Mouse (Mus musculus): ENCODE results near the gene Celf2.

The Celf2 gene

DNA sequence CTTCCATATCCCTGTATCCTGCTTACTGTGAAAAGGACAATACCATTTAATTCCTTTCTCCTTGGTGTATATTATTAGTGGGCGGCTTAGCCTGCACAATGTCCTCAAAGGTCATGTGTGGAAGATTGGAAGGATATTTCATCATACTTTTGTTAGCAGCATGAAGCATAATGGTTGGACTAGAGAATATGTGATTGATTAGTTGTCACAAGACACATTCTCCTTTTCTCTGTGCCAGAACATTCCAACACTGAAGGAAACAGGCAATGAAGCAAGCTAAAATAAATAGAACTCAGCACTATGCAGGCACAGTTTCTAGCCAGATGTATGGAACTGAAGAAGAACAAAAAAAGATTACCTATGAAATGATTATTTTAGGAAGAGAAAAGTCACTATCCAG, 482.6 kb downstream of the Celf2 start:
- DNase-seq (ENCODE audit: low spot score in 2 of 2): no peak

DNA sequence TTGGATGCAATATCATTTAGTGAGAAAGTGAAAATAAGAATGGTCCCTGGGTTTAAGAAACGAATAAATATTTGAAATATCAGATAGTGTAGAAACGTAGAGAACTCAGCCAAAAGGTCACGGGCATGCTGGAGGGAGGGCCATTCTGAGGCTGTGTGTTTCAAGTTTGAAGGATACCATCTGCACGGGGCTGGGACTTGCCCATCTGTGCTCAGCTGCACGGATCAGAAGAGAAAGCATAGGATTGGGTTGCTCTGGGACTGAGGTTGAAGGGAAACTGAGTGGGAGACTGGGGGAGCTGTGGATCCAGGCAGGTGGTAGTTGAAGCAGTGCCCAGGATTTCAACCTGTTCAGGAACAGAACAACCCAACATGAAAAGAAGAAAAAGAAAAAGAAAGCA, 483.8 kb downstream of the Celf2 start:
- no peak for DNase-seq (ENCODE audit: low spot score in 2 of 2)

DNA sequence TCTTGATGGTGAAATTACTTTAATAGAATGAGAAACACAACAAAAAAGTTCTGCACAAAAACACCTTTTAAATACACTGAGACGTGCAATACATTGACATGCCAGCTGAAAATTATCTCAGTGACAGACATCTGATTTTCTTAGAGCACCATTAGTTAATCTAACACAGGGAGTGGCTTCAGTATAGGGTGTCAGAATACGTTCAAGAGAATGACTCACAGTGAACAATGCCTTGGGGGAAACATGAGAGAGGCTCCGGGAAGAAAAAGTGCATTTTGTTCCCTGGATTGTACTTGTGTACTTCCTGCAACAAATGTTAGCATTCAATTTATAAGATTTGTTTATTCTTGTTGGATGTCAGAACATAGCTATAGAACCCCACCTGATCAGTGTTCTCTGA, 487.2 kb downstream of the Celf2 start:
- DNase-seq (ENCODE audit: low spot score in 2 of 2): no peak

DNA sequence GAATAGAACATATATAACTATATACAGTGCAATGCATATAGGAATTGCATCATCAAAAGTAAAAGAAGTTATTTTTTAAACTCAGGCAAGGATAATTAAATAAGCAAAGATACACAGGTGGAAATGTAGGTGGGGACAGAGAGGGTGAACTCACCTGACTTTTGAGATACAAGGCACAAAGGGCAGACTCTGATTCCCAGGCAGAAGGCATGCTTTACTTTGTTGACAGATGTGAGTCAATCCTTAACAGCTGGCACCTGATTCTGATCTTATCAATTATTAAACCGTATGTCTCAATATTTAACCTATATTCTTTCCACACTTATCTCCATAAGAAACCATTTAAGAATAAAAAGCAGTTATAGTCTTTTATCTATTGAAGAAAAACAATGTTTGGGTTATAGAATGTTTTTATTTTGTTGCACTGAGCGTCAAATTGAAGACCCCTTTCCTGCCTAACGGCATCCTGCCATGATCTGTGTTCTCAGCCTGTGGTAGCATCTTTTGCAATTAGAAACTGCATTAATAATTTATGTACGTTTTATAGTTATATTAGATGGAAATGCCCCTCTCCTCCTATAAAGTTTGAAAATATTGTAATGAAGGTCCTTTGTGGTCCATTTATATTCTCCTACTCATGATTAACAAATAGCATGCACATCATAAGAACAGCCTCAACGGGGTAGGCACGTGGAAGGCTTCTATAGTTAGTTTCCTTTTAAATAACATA, 491.8 kb downstream of the Celf2 start:
- no peak for DNase-seq (ENCODE audit: low spot score in 2 of 2)

DNA sequence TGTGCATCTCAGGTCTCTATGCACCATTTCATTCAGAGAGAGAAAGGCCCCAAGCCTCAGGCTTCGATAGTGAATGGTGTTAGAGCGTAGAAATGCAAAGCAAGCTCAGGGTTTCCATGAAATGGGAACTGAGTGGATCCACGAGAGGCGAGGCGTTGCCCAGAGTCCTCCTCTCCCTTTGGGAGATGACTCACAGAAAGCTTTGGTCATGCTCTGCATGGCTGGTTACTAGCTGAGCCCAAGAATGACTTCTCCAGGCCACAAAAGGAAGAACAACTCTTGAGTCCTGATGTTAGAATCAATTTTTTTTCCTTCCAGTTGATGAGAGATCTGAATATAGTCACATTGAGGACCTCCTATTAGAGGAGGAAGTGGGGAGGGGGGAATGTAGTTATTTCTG, 496.2 kb downstream of the Celf2 start:
- DNase-seq (ENCODE audit: low spot score in 2 of 2): no peak

DNA sequence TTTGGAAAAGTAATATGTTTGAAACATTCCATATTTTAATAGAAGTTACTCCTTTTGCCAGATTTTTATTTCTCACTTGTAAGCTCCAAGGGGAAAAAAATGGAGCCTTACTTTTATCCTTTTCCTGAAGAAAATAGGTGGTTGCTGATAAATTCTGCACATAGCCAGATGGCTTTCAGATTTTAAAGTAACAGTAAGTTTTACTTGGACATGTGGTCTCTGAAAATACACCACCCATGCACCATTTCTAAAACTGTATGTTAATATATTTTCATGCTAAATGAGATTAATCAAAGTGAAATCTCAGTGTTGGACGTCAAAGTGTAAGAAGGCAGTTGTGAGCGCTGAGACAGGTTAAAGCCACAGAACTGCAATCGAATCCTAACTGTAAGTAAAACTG, 502.5 kb downstream of the Celf2 start:
- no peak for DNase-seq (ENCODE audit: low spot score in 2 of 2)

DNA sequence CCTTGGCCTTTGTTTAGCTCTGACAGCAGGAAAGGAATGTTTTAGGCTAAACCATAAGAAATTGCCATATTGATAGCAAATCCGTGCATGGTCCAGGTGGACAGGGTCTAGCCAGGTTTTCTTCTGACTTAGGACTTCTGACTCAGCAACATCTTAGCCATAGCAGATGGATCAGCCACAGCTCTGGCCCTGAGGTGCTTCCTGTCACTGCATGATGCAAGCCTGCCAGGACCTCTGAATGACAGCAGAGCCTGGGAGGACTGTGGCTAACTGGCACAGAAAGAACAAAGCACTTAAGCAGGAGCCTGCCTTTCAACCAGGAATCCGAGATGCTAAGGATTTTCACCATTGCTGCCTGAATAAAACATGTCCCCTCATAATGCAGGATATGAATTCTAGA, 507.4 kb downstream of the Celf2 start:
- DNase-seq (ENCODE audit: low spot score in 2 of 2): no peak

DNA sequence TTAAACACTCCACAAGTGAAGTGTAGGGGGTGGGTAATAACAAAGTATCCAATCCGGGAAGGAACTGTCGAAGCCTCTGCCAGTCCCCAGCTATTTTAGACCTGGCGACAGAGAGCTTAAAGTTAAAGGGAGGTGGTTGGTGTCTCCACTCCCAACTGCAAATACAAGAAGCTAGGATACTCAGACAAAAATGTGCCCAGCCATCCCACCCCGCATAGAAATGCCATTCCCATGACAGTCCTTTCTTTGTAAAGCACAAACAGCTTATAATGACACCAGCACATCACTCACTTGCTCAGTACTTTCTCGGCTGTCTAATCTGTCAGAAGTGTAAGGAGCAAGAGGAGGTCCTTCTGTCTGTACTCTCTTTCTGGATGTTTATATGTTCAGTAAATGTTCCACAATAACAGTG, 518.3 kb downstream of the Celf2 start:
- no peak for DNase-seq (ENCODE audit: low spot score in 2 of 2)

DNA sequence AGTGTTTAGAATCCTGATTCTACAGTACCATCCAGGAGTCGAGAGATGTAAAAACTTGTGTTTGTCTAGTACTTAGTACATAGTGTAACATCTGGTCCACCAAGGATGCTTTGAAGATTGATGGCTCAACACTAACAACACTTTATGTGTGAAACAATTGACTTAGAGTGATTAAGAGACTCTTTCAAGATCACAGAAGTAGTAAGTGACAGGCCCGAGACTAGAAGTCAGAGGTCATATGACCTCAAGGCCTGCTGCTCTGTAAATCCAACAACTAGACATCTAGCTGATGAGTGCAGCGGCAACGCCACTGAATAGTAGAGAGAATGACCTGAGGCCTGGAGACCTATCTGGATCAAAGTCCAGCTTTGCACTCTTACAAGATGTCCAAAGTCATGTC, 523.7 kb downstream of the Celf2 start:
- no peak for DNase-seq (ENCODE audit: low spot score in 2 of 2)

DNA sequence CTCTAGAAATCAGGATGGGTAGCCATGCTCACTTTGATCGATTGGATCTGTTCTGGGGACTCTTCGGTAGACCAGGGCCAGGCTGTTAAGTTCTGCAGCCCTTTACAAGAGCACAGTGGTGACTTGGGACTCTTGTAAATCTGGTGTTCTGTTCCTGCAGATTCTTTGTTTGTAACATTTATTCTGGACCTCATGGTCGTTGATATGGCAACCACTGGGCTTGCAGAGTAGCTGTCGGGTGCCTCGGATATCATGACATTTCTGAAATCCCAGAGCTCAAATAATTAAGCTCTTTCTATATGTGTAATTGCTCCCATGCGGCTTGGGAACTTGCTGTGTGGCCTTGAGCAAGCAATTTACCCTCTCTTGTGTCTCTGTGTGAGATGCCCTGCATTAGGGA, 525.5 kb downstream of the Celf2 start:
- no peak for DNase-seq (ENCODE audit: low spot score in 2 of 2)

DNA sequence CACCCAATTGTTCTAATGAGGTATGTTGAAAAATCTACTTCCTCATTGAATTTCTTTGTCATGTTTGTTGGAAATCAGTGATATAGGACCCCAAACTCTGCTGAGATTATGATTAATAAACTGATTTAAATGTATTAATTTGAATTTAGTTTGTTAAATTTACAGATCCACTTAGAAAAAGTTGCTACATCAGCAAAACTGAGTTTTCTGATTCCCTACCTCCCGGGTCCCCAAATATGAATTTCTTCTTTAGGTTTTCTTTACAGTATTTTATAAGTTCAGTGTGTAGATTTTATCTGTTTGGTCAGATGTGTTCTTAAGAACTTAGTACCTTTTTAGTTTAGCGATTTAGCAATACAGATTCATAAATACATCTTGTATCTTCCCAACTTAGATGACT, 533.1 kb downstream of the Celf2 start:
- no peak for DNase-seq (ENCODE audit: low spot score in 2 of 2)

DNA sequence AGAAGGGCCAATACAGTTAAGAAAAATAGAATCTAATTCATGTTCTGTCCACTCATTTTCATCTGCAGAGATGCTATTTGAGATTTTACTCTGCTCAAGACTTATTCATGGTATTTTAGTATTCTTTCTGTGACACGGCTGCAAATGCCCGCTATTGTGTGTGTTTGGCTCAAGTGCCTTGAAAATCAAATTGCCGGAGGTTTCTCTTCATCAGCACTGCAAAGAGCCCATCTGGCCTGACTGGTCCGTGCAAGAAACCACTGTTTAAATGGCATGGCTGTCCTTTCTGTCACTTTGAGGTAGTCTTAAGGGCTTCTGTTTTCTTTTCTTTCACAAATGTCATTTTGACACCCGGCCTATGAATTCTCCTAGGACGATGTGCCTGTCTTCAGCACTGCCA, 540.1 kb downstream of the Celf2 start:
- no peak for DNase-seq (ENCODE audit: low spot score in 2 of 2)

DNA sequence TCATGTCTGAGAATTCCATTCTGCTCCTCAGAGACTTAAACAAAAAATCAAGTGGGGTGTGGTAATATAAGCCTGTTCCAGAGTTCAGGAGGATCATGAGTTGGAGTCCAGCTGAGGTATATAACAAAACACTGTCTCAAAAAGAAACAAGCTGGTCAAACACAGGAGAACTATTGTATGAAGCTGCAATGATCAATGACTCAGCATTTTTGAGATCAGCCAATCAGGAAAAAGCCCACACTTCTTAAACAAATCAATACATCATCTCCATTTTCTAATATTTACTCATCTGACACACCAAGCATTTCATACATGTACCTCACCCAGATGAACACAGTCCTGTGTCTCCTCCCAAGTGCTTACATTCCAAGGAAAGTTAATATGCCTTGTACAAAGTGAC, 544.1 kb downstream of the Celf2 start:
- no peak for DNase-seq (ENCODE audit: low spot score in 2 of 2)

DNA sequence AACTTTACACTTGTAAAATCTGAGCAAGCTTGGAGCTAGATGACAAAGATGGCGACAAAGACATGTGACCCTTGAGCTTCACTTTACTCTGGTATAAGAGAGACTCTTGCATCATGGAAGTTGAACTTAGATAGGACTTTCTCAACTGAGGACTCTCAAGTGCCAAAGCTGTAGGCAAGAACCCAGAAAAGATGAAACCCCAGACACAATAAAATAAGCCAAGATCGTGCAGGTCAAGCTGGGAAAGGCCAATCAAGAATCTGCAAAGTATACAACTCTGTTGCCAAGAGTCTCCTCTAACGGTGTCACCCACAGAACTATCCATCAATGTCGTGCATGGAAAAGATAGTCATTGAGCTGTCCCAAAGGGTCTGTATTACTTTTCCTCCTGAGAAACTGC, 558.7 kb downstream of the Celf2 start:
- DNase-seq (ENCODE audit: low spot score in 2 of 2): no peak

DNA sequence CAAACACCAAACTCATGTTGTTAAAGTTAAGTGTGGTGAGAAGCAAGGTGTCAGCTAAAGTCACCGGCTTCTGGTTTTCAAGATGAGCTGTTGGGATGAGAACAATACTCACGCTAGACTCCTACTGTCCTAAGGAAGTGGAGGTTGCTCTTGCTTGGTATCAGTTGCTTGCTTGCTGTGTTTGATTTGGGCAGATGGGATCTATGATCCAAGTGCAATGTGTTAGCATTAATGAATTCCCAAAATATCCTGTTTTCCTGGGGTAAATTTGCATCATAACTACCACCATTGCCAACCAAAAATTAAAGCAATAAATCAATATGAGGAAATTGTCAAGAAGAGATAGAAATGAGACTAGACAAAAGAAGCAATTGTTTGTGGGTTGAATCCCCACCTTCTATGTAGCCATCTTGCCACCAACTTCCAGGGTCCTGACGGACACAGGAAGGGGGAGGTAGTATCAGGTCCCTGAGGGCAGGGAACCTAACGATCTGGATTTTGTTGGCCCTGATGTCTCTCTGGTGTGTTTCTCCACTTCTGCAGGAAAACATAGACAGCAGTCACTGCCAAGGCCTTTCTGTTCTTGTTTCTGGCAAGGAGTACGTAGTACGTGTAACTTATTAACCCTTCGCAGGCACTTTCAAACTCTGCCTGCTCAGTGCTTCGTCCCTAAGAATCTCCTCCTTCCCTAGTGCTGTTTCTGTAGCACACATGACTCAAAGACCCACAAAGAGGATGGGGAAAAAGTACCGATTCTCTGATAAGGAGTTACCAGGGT, 563.5 kb downstream of the Celf2 start:
- no peak for DNase-seq (ENCODE audit: low spot score in 2 of 2)

DNA sequence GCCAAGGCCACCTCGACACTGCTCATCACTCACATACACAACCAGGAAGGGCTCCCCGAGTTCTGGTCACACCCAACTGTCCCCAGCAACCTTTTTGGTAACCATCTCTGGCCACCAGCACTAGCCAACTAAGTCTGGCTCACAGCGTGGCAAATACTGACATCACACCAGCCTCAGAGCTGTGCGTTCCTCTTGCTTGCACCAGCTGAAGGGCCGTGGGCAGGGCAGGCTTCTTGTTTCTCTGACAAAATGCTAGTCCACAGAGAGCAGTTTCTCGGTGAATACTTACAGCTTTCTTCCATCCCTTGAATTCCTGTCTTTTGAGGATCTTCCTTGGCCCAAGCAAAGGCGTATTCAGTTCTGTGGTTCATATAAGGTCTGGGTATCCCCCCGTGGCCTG, 565.7 kb downstream of the Celf2 start:
- DNase-seq (ENCODE audit: low spot score in 2 of 2): no peak

DNA sequence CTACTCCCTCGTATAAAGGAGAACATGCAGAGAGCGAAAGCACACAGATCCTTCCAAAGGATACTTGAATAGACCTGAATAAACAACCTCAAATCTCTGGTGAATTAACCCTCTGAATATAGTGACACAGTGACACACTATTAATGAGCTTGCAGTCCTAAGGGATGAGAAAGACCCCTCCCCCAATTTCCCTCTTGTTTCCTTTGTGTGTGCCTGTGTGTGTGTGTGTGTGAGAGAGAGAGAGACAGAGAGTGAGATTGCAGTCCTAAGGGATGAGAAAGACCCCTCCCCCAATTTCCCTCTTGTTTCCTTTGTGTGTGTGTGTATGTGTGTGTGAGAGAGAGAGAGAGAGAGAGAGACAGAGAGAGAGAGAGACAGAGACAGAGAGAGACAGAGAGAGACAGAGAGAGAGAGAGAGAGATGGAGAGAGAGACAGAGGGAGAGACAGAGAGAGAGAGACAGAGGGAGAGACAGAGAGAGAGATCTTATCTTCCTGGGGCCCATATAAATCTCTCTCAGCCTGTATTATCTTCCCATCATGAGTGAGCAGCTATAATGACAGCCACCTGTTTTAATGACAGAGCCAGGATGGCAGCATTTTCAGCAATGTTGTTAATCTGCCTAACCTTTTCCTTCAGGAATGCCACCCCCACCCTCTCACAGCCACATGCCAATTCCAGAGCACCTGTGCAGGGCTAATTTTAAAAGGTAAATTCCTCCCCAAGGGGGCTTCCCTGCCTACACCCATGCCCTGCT, 566.5 kb downstream of the Celf2 start:
- no peak for DNase-seq (ENCODE audit: low spot score in 2 of 2)

DNA sequence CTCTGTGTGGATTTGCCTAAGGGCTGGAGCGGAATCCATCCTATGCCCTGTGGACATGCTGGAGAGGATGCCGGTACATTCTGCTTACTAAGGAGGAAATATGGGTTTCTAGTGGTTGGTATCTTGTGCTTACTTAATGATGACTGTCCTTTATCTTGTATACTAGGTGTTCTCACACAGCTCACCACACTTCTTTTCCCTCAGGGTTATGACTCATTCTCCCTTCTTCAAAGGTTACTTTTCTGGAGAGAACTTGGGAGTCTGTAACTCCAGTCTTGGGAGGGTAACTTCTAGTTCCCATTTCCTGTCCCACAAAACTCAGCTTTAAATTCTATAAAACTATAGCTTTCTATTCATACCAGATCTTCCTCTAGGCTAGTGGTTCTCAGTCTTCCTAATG, 570.2 kb downstream of the Celf2 start:
- no peak for DNase-seq (ENCODE audit: low spot score in 2 of 2)

DNA sequence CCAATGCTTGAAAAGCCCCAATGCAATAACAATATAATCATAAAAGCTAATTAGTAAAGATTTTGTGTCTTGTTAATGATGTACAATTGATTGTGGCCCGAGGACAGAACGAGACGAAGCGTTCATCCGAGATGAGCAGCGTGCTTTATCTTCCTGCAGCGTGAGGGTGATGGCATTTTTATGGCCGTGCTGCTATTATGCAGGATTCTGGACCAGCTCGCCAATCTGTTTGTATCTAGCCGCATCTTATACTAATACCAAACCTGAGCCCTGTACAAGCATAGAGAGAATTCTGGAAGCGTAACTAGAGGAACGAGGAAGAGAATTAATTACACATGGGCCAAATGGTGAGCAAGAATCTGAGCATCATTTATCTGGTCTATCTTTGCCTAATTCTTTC, 576.2 kb downstream of the Celf2 start:
- DNase-seq (ENCODE audit: low spot score in 2 of 2): no peak

DNA sequence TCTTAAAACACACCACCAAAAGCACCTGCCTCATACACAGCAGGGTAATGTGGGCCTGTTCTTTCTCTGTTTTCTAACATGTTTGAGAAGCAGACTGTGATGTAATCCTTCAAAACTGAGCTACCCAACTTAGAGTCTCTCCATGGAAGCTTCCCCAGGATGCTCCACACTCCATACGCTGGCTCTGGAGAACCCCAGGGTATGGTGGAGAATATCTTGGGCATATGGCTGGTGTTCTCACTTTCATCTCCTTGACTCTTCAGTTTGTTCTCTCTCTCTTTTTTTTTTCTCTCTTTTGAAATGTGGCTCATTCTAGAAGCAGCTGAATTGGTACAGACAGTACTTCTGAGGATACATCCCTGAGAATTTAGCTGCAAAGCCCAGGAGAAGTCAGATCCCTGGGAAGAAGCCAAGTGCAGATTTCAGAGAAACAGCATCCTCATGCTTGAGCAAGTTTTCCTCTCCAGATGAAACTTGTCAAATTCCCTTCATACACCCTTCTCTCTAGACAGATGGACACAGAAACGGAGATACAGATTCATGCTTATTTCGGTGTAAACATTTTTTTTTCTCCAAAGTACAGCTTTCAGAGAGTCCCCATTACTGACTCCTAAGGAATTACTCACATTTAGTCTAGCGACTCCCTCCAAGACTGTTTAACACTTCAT, 581.5 kb downstream of the Celf2 start:
- DNase-seq (ENCODE audit: low spot score in 2 of 2): no peak

DNA sequence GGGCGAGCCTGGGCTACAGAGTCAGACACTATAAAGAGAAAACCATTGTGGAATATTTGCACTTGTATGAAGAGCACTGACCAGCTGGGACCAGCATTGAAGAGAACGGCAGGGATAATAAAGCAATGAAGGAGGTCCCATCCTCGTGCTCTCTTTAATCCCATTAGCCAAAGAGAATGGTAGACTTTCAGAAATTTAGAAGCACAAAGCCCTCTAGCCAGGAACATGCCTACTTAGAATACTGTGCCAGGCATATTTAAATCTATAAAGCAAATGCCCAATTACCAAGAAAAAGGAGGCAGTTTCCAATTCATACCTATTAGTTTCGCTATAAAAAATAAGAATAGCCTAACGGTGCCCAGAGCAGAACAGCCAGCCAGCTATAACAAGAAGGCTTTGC, 583.9 kb downstream of the Celf2 start:
- no peak for DNase-seq (ENCODE audit: low spot score in 2 of 2)

DNA sequence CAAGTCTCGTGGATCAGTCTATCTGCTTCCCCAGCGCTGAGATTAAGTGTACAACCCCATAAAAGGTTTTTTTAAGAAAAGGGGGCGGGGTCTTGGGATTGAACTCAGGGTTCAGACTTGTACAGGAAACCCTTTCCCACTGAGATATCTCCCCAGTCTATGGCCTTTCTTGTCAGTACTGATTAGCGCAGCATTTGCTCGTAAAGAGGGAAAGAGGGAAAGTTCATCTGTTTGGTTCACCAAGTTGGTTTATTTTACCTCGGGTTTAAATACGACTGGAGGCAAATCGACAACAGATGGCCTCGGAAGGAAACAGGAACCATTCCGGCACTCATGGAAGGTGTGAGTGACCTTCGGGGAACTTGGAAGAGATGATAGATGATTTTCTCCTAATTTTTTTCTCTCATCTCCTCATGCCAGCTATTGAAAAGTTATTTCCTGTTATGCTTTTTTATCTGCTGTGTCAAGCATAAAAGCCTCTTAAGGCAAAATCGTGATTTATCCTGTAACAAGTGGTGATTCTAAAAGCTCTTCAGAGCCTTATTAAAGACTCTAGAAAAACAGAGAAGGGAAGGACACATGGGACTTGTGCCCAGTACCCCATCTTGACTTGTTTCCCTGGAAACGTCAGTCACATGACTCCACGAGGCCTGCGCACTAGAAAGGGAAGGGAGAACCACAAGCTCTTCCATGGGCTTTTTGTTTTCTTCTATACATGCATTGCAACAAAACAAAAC, 585.5 kb downstream of the Celf2 start:
- DNase-seq (ENCODE audit: low spot score in 2 of 2): no peak
